24 mouse cellular contexts compared by ENCODE assay signal in genomic region chr19:6932018-6932417, GRCm38 (mm10). TPM values are rescaled to one million over a fixed set of nuclear protein-coding genes. Genes with fewer than 3 reads are reported as not detected.
DNase-seq lines count a peak whose midpoint lies in the region; ATAC-seq and TF ChIP-seq lines count a peak whose summit lies in the region.
"Had no signal": no experiment of that assay in that cellular context is flagged by ENCODE, and none has a peak within 500 bp of the region (broad histone marks: within the 10 kb centered on the region; RNA-seq: fewer than 3 reads in every experiment).

No protein-coding gene starts in this region.

- peaks cover 6% of the 10 kb centered on the region for H3K4me1 ChIP-seq in liver, postnatal 0 days (ENCODE audit: insufficient read depth)
- H3K4me1 ChIP-seq in liver, embryonic 12.5 days: peaks cover 11% of the 10 kb centered on the region
- H3K4me1 ChIP-seq in forebrain, embryonic 11.5 days (replicated peaks; ENCODE audit: control insufficient read depth, insufficient read depth, low read length): peaks cover 10% of the 10 kb centered on the region; the same call in 1 of the 2 replicates

- 57% methylated on average over 1 of the region's 1 CpGs for WGBS in liver, postnatal 0 days (ENCODE audit: insufficient replicate concordance)
- WGBS in liver, embryonic 12.5 days (ENCODE audit: insufficient replicate concordance): 67% methylated on average over 1 of the region's 1 CpGs
- WGBS in forebrain, embryonic 11.5 days: 50% methylated on average over 1 of the region's 1 CpGs

- DNase-seq in left cerebral cortex, adult 2 months (ENCODE audit: extremely low spot score in 1 of 2, low spot score in 2 of 2): no peak
- no peak for DNase-seq in left cerebral cortex, postnatal 14 days (ENCODE audit: low spot score in 2 of 2)
- no peak for DNase-seq in liver, postnatal 0 days
- no peak for DNase-seq in forebrain, embryonic 11.5 days (ENCODE audit: low spot score)
- DNase-seq: adrenal gland, adult 8-10 months; adrenal gland, postnatal 14 days; B cell, adult 2 months; cerebellum, adult 11-12 months; cerebellum, adult 9-10 months; cerebellum, postnatal 10 days; embryo, embryonic 11 days; forebrain, postnatal 0 days had no signal

- H3K9ac ChIP-seq in liver, postnatal 0 days (replicated peaks): no peak overlapping the region
- H3K9ac ChIP-seq in liver, embryonic 12.5 days: no peak overlapping the region
- H3K9ac ChIP-seq in forebrain, embryonic 11.5 days (ENCODE audit: low read length): no peak overlapping the region
- H3K9ac ChIP-seq: embryonic facial prominence, embryonic 13.5 days; embryonic facial prominence, embryonic 15.5 days; forebrain, embryonic 13.5 days; forebrain, embryonic 15.5 days; forebrain, postnatal 0 days had no signal

- no peak for TF ChIP-seq EP300 in liver, postnatal 0 days (IDR thresholded peaks at IDR 0.05; ENCODE audit: low read depth)

- no peak for TF ChIP-seq CTCF in left cerebral cortex, adult 2 months (IDR thresholded peaks at IDR 0.05)
- no peak for TF ChIP-seq CTCF in liver, postnatal 0 days (IDR thresholded peaks at IDR 0.05; ENCODE audit: low read depth)

- peak; percentile 55; the same call in 1 of the 2 replicates for ATAC-seq in liver, postnatal 0 days
- no peak for ATAC-seq in liver, embryonic 12.5 days
- no peak for ATAC-seq in forebrain, embryonic 11.5 days (replicated peaks; ENCODE audit: low FRiP score)
- ATAC-seq: CD4-positive, CD25-positive, alpha-beta regulatory T cell, adult 4 months; forebrain, embryonic 13.5 days; forebrain, embryonic 15.5 days; forebrain, postnatal 0 days; Patski had no signal

- no peaks in the 10 kb centered on the region for H3K9me3 ChIP-seq in liver, postnatal 0 days (ENCODE audit: low read length)
- no peaks in the 10 kb centered on the region for H3K9me3 ChIP-seq in liver, embryonic 12.5 days (replicated peaks)
- no peaks in the 10 kb centered on the region for H3K9me3 ChIP-seq in forebrain, embryonic 11.5 days (ENCODE audit: control insufficient read depth, low read length)
- H3K9me3 ChIP-seq: embryonic facial prominence, embryonic 13.5 days; embryonic facial prominence, embryonic 15.5 days; forebrain, embryonic 10.5 days; forebrain, embryonic 13.5 days; forebrain, embryonic 15.5 days had no signal

- H3K36me3 ChIP-seq in liver, postnatal 0 days (replicated peaks; ENCODE audit: insufficient read depth, low read length): no peaks in the 10 kb centered on the region
- no peaks in the 10 kb centered on the region for H3K36me3 ChIP-seq in liver, embryonic 12.5 days
- H3K36me3 ChIP-seq in forebrain, embryonic 11.5 days (ENCODE audit: control insufficient read depth, insufficient read depth, low read length): no peaks in the 10 kb centered on the region
- H3K36me3 ChIP-seq: embryonic facial prominence, embryonic 13.5 days; embryonic facial prominence, embryonic 15.5 days; forebrain, embryonic 10.5 days; forebrain, embryonic 15.5 days; G1E had no signal

- no peak overlapping the region for H3K4me2 ChIP-seq in liver, postnatal 0 days (ENCODE audit: low read depth, low read length)
- H3K4me2 ChIP-seq in liver, embryonic 12.5 days: no peak overlapping the region
- no peak overlapping the region for H3K4me2 ChIP-seq in forebrain, embryonic 11.5 days (ENCODE audit: low read depth, low read length, severe bottlenecking)
- H3K4me2 ChIP-seq: embryonic facial prominence, embryonic 13.5 days; embryonic facial prominence, embryonic 15.5 days; forebrain, embryonic 13.5 days; forebrain, embryonic 15.5 days had no signal

- H3K27me3 ChIP-seq in liver, postnatal 0 days (ENCODE audit: insufficient read depth, low read length): peaks cover 73% of the 10 kb centered on the region
- H3K27me3 ChIP-seq in liver, embryonic 12.5 days (replicated peaks): peaks cover 94% of the 10 kb centered on the region
- peaks cover 74% of the 10 kb centered on the region for H3K27me3 ChIP-seq in forebrain, embryonic 11.5 days (ENCODE audit: control insufficient read depth, insufficient read depth, low read length)
- H3K27me3 ChIP-seq: CH12.LX, Patski had no signal

- H3K4me3 ChIP-seq in left cerebral cortex, adult 2 months: peak overlapping the region; percentile 54
- no peak overlapping the region for H3K4me3 ChIP-seq in liver, postnatal 0 days (ENCODE audit: low read depth, low read length)
- no peak overlapping the region for H3K4me3 ChIP-seq in liver, embryonic 12.5 days
- no peak overlapping the region for H3K4me3 ChIP-seq in forebrain, embryonic 11.5 days (ENCODE audit: low read depth, low read length)
- H3K4me3 ChIP-seq: embryonic facial prominence, embryonic 13.5 days; embryonic facial prominence, embryonic 15.5 days; erythroblast, embryonic 14.5 days; forebrain, embryonic 10.5 days; forebrain, embryonic 13.5 days; forebrain, embryonic 15.5 days had no signal

- intact Hi-C loops in left cerebral cortex, adult 2 months (cut with DNase I): no loop called here
- intact Hi-C loops in left cerebral cortex, postnatal 14 days (cut with DNase I): loop anchor here (5.0 to 10.0 kb wide), 2 partner anchors 85 to 437 kb away; partner anchors contain the start of gene Fermt3

- peak overlapping the region; percentile 91 for H3K27ac ChIP-seq in left cerebral cortex, adult 2 months
- H3K27ac ChIP-seq in liver, postnatal 0 days (ENCODE audit: low read depth): no peak overlapping the region
- no peak overlapping the region for H3K27ac ChIP-seq in liver, embryonic 12.5 days
- H3K27ac ChIP-seq in forebrain, embryonic 11.5 days (ENCODE audit: low read depth, low read length): no peak overlapping the region
- H3K27ac ChIP-seq: embryonic facial prominence, embryonic 13.5 days; embryonic facial prominence, embryonic 15.5 days; forebrain, embryonic 10.5 days; forebrain, embryonic 13.5 days; forebrain, embryonic 15.5 days had no signal

RNA-seq across cellular contexts. Expression of gene Kcnk4, which starts 2.3 kb away (rescaled TPM):
- total RNA-seq in left cerebral cortex, adult 2 months (2021): 10 to 100 TPM; 39.1 to 39.2 TPM
- total RNA-seq in left cerebral cortex, postnatal 14 days (2021): 10 to 100 TPM; 44.9 to 50.4 TPM
- polyA plus RNA-seq in liver, postnatal 0 days (2015; fragmentation: Nextera tagmentation; extraction: Ambion mirVana): 0.06 and 0.09 TPM in 2 replicates
- 0.05 TPM in 1 of 2 replicates, not detected in the other for polyA plus RNA-seq in liver, embryonic 12.5 days (2016; fragmentation: Nextera tagmentation; extraction: Ambion mirVana)
- polyA plus RNA-seq in forebrain, embryonic 11.5 days (2014; fragmentation: Nextera tagmentation; extraction: Ambion mirVana): not detected in 2 replicates
- total RNA-seq: G1E had no signal
- polyA plus RNA-seq: CD4-positive, CD25-positive, alpha-beta regulatory T cell, adult 4 months; erythroblast, embryonic 14.5 days; forebrain, embryonic 13.5 days had no signal

RNA-seq across cellular contexts. Expression of gene Catsperz, which starts 6.8 kb away (rescaled TPM):
- 10 to 100 TPM; 23.1 TPM for total RNA-seq in left cerebral cortex, adult 2 months (2021)
- 10 to 100 TPM; 23.0 to 28.8 TPM for total RNA-seq in left cerebral cortex, postnatal 14 days (2021)
- polyA plus RNA-seq in liver, postnatal 0 days (2015; fragmentation: Nextera tagmentation; extraction: Ambion mirVana): 0.81 TPM in 2 replicates
- polyA plus RNA-seq in liver, embryonic 12.5 days (2016; fragmentation: Nextera tagmentation; extraction: Ambion mirVana): 0.80 and 0.93 TPM in 2 replicates
- polyA plus RNA-seq in forebrain, embryonic 11.5 days (2014; fragmentation: Nextera tagmentation; extraction: Ambion mirVana): not detected in 2 replicates
- total RNA-seq: adrenal gland, adult 8-10 months; adrenal gland, postnatal 14 days; adrenal gland, postnatal 36 days; CH12.LX had no signal
- polyA plus RNA-seq: CD4-positive, CD25-positive, alpha-beta regulatory T cell, adult 4 months; erythroblast, embryonic 14.5 days; forebrain, embryonic 13.5 days; G1E had no signal

RNA-seq across cellular contexts. Expression of gene Bad, which starts 9.6 kb away (rescaled TPM):
- 10 to 100 TPM; 34.8 to 36.2 TPM for total RNA-seq in left cerebral cortex, adult 2 months (2021)
- 10 to 100 TPM; 35.2 to 36.0 TPM for total RNA-seq in left cerebral cortex, postnatal 14 days (2021)
- polyA plus RNA-seq in liver, postnatal 0 days (2015; fragmentation: Nextera tagmentation; extraction: Ambion mirVana): 29.9 and 30.6 TPM in 2 replicates
- 36.4 and 37.6 TPM in 2 replicates for polyA plus RNA-seq in liver, embryonic 12.5 days (2016; fragmentation: Nextera tagmentation; extraction: Ambion mirVana)
- 56.6 and 57.0 TPM in 2 replicates for polyA plus RNA-seq in forebrain, embryonic 11.5 days (2014; fragmentation: Nextera tagmentation; extraction: Ambion mirVana)

RNA-seq across cellular contexts. Expression of gene Gpr137, which starts 10.3 kb away (rescaled TPM):
- 100 to 1,000 TPM in 1 of 2 experiments, 10 to 100 TPM in 1; 97.3 to 104 TPM for total RNA-seq in left cerebral cortex, adult 2 months (2021)
- 10 to 100 TPM; 91.5 to 92.3 TPM for total RNA-seq in left cerebral cortex, postnatal 14 days (2021)
- polyA plus RNA-seq in liver, postnatal 0 days (2015; fragmentation: Nextera tagmentation; extraction: Ambion mirVana): 8.9 and 10.2 TPM in 2 replicates
- 8.8 and 9.9 TPM in 2 replicates for polyA plus RNA-seq in liver, embryonic 12.5 days (2016; fragmentation: Nextera tagmentation; extraction: Ambion mirVana)
- 32.7 and 34.3 TPM in 2 replicates for polyA plus RNA-seq in forebrain, embryonic 11.5 days (2014; fragmentation: Nextera tagmentation; extraction: Ambion mirVana)

RNA-seq across cellular contexts. Expression of gene Esrra, which starts 10.4 kb away (rescaled TPM):
- 10 to 100 TPM; 66.8 to 69.2 TPM for total RNA-seq in left cerebral cortex, adult 2 months (2021)
- total RNA-seq in left cerebral cortex, postnatal 14 days (2021): 10 to 100 TPM; 56.0 to 60.9 TPM
- polyA plus RNA-seq in liver, postnatal 0 days (2015; fragmentation: Nextera tagmentation; extraction: Ambion mirVana): 7.7 and 8.2 TPM in 2 replicates
- 6.5 and 6.8 TPM in 2 replicates for polyA plus RNA-seq in liver, embryonic 12.5 days (2016; fragmentation: Nextera tagmentation; extraction: Ambion mirVana)
- 5.4 TPM in 2 replicates for polyA plus RNA-seq in forebrain, embryonic 11.5 days (2014; fragmentation: Nextera tagmentation; extraction: Ambion mirVana)
